Mouse (Mus musculus) neural tube, embryonic 11.5 days (tissue): ENCODE measurements around the gene Ceacam1. TPM values are rescaled to one million over a fixed set of nuclear protein-coding genes. Genes with fewer than 3 reads are reported as not detected.
"Not testable (repeated sequence)": the region's sequence is repeated elsewhere in the genome, so short reads cannot be mapped to it uniquely, and the experiment has no call there.

Experiments used
- ATAC-seq: fragments of 200-750 bp; cut with Nextera tagmentation; 2 replicates; pipeline ENCODE4 v1.8.0; 2017; ENCODE audit warnings: moderate number of reproducible peaks, mild to moderate bottlenecking, moderate TSS enrichment, moderate library complexity; ENCODE audit not compliant: insufficient read depth, low FRiP score, low TSS enrichment
- DNase-seq: peaks from one replicate; pipeline ENCODE4 v3.0.0-alpha.2; 2015; ENCODE audit warnings: low spot score
- H3K27ac ChIP-seq: fragments of 300-500 bp; sonication (generic); 2 replicates; pipeline ENCODE4 v1.5.1; 2014; ENCODE audit warnings: low read depth, mild to moderate bottlenecking, low read length
- H3K27me3 ChIP-seq: fragments of 300-500 bp; sonication (generic); 2 replicates; pipeline ENCODE4 v1.6.1; 2014; ENCODE audit warnings: mild to moderate bottlenecking, low read length, mixed read lengths; ENCODE audit not compliant: control insufficient read depth, insufficient read depth
- H3K36me3 ChIP-seq: fragments of 300-500 bp; sonication (generic); 2 replicates; pipeline ENCODE4 v1.6.1; 2014; ENCODE audit warnings: mild to moderate bottlenecking, low read length, moderate library complexity, mixed read lengths; ENCODE audit not compliant: control insufficient read depth, insufficient read depth
- H3K4me1 ChIP-seq: fragments of 300-500 bp; sonication (generic); 2 replicates; pipeline ENCODE4 v1.6.1; 2014; ENCODE audit warnings: low read length, mixed read lengths; ENCODE audit not compliant: control insufficient read depth, insufficient read depth
- H3K4me2 ChIP-seq: fragments of 300-500 bp; sonication (generic); 2 replicates; pipeline ENCODE4 v1.6.1; 2014; ENCODE audit warnings: low read depth, mild to moderate bottlenecking, moderate library complexity
- H3K4me3 ChIP-seq: fragments of 300-500 bp; sonication (generic); 2 replicates; pipeline ENCODE4 v1.5.1; 2014; ENCODE audit warnings: low read depth, low read length
- H3K9ac ChIP-seq: fragments of 300-500 bp; sonication (generic); 2 replicates; pipeline ENCODE4 v1.6.1; 2014; ENCODE audit warnings: mild to moderate bottlenecking, low read length
- H3K9me3 ChIP-seq: fragments of 300-500 bp; sonication (generic); 2 replicates; pipeline ENCODE4 v1.6.1; 2016; ENCODE audit warnings: low read length; ENCODE audit not compliant: control insufficient read depth
- WGBS: fragments of 180-500 bp; shearing (Covaris S2); extraction: QIAGEN DNeasy Blood & Tissue Kit; methylation state at CpG from one replicate; pipeline ENCODE4 v1.1.7; 2014; 5-methylcytosine and 5-hydroxymethylcytosine counted together
- polyA plus RNA-seq: library from polyadenylated mRNA; unstranded; fragments of >200 nt; fragmentation: Nextera tagmentation; extraction: Ambion mirVana; gene quantifications from 2 replicates; pipeline ENCODE4 v1.2.1, GENCODE M21; 2014

The Ceacam1 gene
- polyA plus RNA-seq, 1 experiment from 2014 or later: 1.0 TPM

GRCm38 (mm10) chr7:25434654-25435545 lies 42.5 kb downstream of the Ceacam1 start:
- no peak overlapping the region for H3K27ac ChIP-seq
- 85% methylated on average over 10 of the region's 10 CpGs for WGBS

DNA sequence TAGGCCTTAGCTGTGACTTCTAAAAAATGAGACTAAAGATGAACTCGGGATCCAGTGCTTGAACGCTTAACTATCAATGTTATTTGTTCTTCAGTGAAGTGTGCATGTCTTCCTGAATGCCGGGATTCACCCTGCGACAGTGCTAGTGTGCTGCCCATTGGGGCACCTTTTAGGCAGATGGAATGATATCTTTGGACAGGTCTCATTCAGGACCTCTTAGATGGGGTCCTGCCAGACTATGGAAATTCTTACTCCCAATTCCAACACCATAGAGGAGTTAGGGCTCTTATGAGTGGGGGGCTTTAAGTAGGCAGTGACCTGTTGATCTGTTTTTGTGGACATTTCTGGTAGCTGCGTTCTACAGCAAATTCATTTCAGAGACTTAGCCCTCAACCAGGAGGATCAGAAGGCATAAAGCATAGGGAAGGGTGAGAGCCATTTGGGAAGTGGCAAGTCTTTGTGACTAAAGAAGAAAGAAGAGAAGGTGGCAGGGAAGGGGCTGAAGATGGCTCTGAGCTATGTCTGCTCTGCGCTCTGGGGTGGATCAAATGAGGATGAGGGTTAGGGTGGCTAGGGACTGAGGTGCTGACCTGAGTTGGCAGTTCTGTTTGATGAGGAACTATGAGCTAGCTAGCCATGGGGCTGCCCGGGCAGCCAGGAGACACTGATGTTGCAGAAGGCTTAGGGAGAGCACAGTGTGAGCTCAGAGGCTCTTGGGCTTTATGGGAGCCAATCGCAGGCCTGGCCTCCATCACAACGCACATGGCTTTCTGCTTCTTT lies 43.4 kb downstream of the Ceacam1 start:
- ATAC-seq (no peak), DNase-seq (no peak)
- Histone ChIP-seq H3K4me3 (no peak overlapping the region), H3K4me2 (no peak overlapping the region), H3K27me3 (no peaks in the 10 kb centered on the region), H3K9me3 (no peaks in the 10 kb centered on the region), H3K36me3 (no peaks in the 10 kb centered on the region), H3K9ac (no peak overlapping the region), H3K4me1 (peaks cover 6% of the 10 kb centered on the region), H3K27ac (no peak overlapping the region)
- 86% methylated on average over 9 of the region's 9 CpGs for WGBS

More at GRCm38 (mm10) chr7:25434654-25435545, 42.5 kb downstream of the Ceacam1 start:
- H3K27me3 ChIP-seq: no peaks in the 10 kb centered on the region
- no peak overlapping the region for H3K4me2 ChIP-seq
- no peak overlapping the region for H3K4me3 ChIP-seq
- no peak for DNase-seq
- no peaks in the 10 kb centered on the region for H3K36me3 ChIP-seq
- peaks cover 6% of the 10 kb centered on the region for H3K4me1 ChIP-seq
- no peak for ATAC-seq
- H3K9ac ChIP-seq: no peak overlapping the region
- H3K9me3 ChIP-seq: no peaks in the 10 kb centered on the region

DNA sequence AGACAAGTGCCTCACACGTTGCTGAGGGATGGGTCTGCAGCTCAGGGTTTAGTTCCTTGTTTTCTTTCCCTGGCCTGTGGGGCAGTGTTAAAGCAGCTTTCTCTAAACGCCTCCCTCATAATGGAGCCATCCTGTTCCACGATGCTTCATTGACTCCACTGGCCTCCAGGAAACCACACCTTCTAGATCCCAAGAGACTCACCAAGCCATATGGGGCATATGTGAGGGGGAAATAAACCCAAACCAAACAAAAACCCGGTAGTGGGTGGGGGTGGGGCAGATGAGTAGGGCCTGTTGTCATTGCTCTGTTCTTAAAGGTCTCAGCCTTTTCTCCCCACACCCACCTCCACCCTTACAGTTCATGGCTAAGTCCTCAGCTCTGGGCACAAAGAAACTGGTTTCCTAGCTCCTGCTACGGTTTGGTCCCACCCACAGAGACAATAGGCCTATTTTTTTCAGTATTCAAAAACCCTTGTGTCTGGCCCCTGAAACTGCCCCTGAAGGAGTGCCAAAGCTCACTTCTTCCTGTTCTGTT lies 44.3 kb downstream of the Ceacam1 start:
- peaks cover 6% of the 10 kb centered on the region for H3K4me1 ChIP-seq
- no peak for DNase-seq
- H3K4me2 ChIP-seq: no peak overlapping the region
- ATAC-seq: no peak
- H3K36me3 ChIP-seq: no peaks in the 10 kb centered on the region
- WGBS: 19% methylated on average over 5 of the region's 5 CpGs
- H3K27me3 ChIP-seq: no peaks in the 10 kb centered on the region
- H3K9me3 ChIP-seq: no peaks in the 10 kb centered on the region
- 0 out of 2 replicates have a peak overlapping the region, but pooled peaks have one; percentile 20 for H3K27ac ChIP-seq
- H3K4me3 ChIP-seq: no peak overlapping the region
- no peak overlapping the region for H3K9ac ChIP-seq

DNA sequence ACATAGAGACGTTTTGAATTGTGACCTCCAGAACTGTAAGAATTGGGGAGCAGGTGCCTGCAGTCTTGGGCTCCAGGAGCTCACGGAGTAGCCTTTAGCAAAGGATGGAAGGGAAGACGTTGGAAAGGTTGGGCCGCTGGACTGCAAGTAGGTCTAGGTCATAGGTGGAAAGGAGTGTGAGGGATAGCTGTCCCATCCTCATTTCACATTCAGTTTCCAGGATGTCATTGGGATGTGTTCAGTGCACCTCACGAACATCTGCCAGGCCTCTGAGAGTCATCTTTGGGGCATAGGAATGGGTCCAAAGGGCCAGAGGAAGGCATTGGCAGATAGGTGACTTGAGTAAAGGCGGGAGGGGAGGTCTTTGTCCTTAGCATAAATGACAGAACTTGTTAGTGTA lies 45.0 kb downstream of the Ceacam1 start:
- 86% methylated on average over 6 of the region's 6 CpGs for WGBS
- H3K9me3 ChIP-seq: no peaks in the 10 kb centered on the region
- ATAC-seq (no peak), DNase-seq (no peak)
- no peaks in the 10 kb centered on the region for H3K27me3 ChIP-seq
- no peak overlapping the region for H3K27ac ChIP-seq
- H3K36me3 ChIP-seq: no peaks in the 10 kb centered on the region
- H3K4me3 ChIP-seq: no peak overlapping the region
- H3K4me1 ChIP-seq: peaks cover 6% of the 10 kb centered on the region
- no peak overlapping the region for H3K9ac ChIP-seq
- H3K4me2 ChIP-seq: no peak overlapping the region

- DNase-seq: no peak
- WGBS: 92% methylated on average over 4 of the region's 4 CpGs
- H3K9me3 ChIP-seq: no peaks in the 10 kb centered on the region
- no peaks in the 10 kb centered on the region for H3K27me3 ChIP-seq
- no peak overlapping the region for H3K4me3 ChIP-seq
- ATAC-seq: no peak
- H3K36me3 ChIP-seq: no peaks in the 10 kb centered on the region
- H3K27ac ChIP-seq: no peak overlapping the region
- H3K4me2 ChIP-seq: no peak overlapping the region
- peaks cover 6% of the 10 kb centered on the region for H3K4me1 ChIP-seq
- H3K9ac ChIP-seq: no peak overlapping the region
Measured at GRCm38 (mm10) chr7:25429886-25430784, 47.3 kb downstream of the Ceacam1 start.

DNA sequence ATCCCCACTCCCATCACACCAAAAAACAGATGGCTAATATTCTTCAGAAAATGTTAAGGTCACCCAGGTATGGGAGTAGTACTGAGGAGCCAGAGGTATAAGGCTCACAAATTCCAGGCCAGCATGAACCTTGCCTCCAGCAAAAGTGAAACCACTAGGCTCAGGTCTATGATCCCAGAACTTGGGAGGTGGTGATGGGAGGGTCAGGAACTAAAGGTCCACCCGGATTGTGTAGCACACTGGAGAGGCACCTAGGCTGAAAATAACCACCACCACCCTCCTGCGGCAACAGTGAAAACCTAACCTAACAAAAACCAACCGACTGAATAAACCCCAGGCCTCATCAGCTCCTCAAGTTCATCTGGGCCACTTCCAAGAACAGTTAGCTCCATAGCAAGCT lies 49.1 kb downstream of the Ceacam1 start:
- no peaks in the 10 kb centered on the region for H3K36me3 ChIP-seq
- DNase-seq: no peak
- no peak overlapping the region for H3K27ac ChIP-seq
- no peak overlapping the region for H3K4me3 ChIP-seq
- no peak overlapping the region for H3K9ac ChIP-seq
- no peaks in the 10 kb centered on the region for H3K9me3 ChIP-seq
- WGBS: 90% methylated on average over 3 of the region's 3 CpGs
- no peak overlapping the region for H3K4me2 ChIP-seq
- H3K27me3 ChIP-seq: no peaks in the 10 kb centered on the region
- H3K4me1 ChIP-seq: peaks cover 6% of the 10 kb centered on the region
- no peak for ATAC-seq

DNA sequence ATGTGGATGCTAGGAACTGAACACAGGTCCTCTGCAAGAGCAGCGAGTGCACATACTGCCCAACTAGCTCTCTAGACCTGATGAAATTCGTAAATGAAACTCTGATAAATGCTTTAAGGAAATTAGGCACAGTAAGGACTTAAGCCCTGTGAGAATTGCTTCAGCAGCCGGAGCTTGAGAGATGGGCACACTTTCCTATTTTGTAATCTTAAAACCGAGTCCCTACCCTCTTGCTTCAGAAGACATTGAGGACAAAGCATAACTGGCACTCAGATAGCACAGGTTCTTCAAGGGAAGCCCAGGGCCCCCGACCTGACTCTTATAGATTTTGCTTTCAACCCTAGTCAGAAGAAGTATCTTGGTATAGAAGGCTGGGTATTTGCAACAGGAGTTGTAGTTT lies 50.3 kb downstream of the Ceacam1 start:
- no peak overlapping the region for H3K4me2 ChIP-seq
- no peak for ATAC-seq
- no peaks in the 10 kb centered on the region for H3K27me3 ChIP-seq
- H3K36me3 ChIP-seq: no peaks in the 10 kb centered on the region
- H3K9me3 ChIP-seq: no peaks in the 10 kb centered on the region
- H3K9ac ChIP-seq: no peak overlapping the region
- no peaks in the 10 kb centered on the region for H3K4me1 ChIP-seq
- H3K27ac ChIP-seq: no peak overlapping the region
- DNase-seq: no peak
- H3K4me3 ChIP-seq: no peak overlapping the region
- WGBS: 87% methylated on average over 5 of the region's 5 CpGs

DNA sequence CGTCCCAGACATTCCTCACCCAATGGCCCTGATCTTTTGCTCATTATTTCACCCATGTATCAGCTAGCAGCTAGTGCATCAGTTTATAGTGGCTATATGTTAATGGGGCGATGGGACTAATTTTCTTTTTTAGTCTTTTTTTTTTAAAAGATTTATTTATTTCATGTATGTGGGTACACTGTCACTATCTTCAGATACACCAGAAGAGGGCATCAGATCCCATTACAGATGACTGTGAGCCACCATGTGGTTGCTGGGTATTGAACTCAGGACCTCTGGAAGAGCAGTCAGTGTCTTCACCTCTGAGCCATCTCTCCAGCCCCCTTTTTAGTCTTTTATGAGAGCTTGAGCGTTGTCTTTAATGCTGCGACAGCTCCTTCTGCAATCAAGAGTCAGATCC lies 51.0 kb downstream of the Ceacam1 start:
- H3K27ac ChIP-seq, H3K4me3 ChIP-seq, DNase-seq, H3K4me1 ChIP-seq, H3K9me3 ChIP-seq, ATAC-seq, H3K36me3 ChIP-seq, H3K27me3 ChIP-seq, H3K9ac ChIP-seq, H3K4me2 ChIP-seq: not testable (repeated sequence)
- WGBS: 89% methylated on average over 4 of the region's 4 CpGs
